Mouse (Mus musculus): Measurements from ENCODE around the gene Slc6a13. TPM values are rescaled to one million over a fixed set of nuclear protein-coding genes. Genes with fewer than 3 reads are reported as not detected.
A peak's percentile ranks its signal among the peaks of the same experiment; 100 is the strongest.

The Slc6a13 gene
- polyA plus RNA-seq, 1 experiment = 0.54 TPM

DNA sequence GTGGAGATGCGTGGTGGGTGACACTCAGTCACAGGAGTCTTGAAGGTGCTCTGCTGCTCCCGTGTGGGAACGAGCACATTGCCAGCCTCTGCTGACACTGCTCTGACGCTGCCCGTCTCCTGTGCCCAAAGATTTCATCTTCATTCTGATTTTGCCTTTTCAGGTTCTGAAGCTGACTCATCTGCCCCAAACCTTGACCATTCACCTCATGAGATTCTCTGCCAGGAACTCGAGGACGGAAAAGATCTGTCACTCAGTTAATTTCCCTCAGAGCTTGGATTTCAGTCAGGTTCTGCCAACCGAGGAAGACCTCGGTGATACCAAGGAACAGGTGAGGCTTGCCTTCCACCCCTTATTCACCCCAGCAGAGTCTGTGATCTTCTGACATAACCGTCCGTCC, 37.5 kb upstream of the Slc6a13 start:
- no peak overlapping the region for H3K27ac ChIP-seq (ENCODE audit: insufficient read depth, low read length)
- H3K4me1 ChIP-seq (ENCODE audit: control insufficient read depth, insufficient read depth, low read length) = no peaks in the 10 kb centered on the region
- TF ChIP-seq EP300 (IDR thresholded peaks at IDR 0.05; ENCODE audit: insufficient read depth, low read depth, low read length) = no peak
- no peak for TF ChIP-seq CTCF (IDR thresholded peaks at IDR 0.05; ENCODE audit: low read depth, low read length)
- TF ChIP-seq POLR2A (IDR thresholded peaks at IDR 0.05; ENCODE audit: insufficient read depth, low read length) = no peak
- H3K4me3 ChIP-seq (ENCODE audit: low read depth, low read length) = no peak overlapping the region
- H3K9ac ChIP-seq (ENCODE audit: low read depth, poor library complexity, severe bottlenecking) = no peak overlapping the region
- 0 out of 2 replicates have a peak, but pooled peaks cover 3% of the 10 kb centered on the region for H3K9me3 ChIP-seq (replicated peaks; ENCODE audit: control insufficient read depth, insufficient read depth, low read length, poor library complexity, severe bottlenecking)
- no peaks in the 10 kb centered on the region for H3K27me3 ChIP-seq (ENCODE audit: control insufficient read depth, insufficient read depth, low read length, poor library complexity, severe bottlenecking)
- no peaks in the 10 kb centered on the region for H3K36me3 ChIP-seq (ENCODE audit: control insufficient read depth, insufficient read depth, low read length, poor library complexity, severe bottlenecking)

GRCm38 (mm10) chr6:121270156-121270555, 29.9 kb upstream of the Slc6a13 start:
- no peaks in the 10 kb centered on the region for H3K27me3 ChIP-seq (ENCODE audit: control insufficient read depth, insufficient read depth, low read length, poor library complexity, severe bottlenecking)
- no peaks in the 10 kb centered on the region for H3K36me3 ChIP-seq (ENCODE audit: control insufficient read depth, insufficient read depth, low read length, poor library complexity, severe bottlenecking)
- no peaks in the 10 kb centered on the region for H3K4me1 ChIP-seq (ENCODE audit: control insufficient read depth, insufficient read depth, low read length)
- H3K27ac ChIP-seq (ENCODE audit: insufficient read depth, low read length) = no peak overlapping the region
- TF ChIP-seq CTCF (IDR thresholded peaks at IDR 0.05; ENCODE audit: low read depth, low read length) (no peak), EP300 (IDR thresholded peaks at IDR 0.05; ENCODE audit: insufficient read depth, low read depth, low read length) (no peak), POLR2A (IDR thresholded peaks at IDR 0.05; ENCODE audit: insufficient read depth, low read length) (no peak)
- no peaks in the 10 kb centered on the region for H3K9me3 ChIP-seq (replicated peaks; ENCODE audit: control insufficient read depth, insufficient read depth, low read length, poor library complexity, severe bottlenecking)
- H3K4me3 ChIP-seq (ENCODE audit: low read depth, low read length) = no peak overlapping the region
- no peak overlapping the region for H3K9ac ChIP-seq (ENCODE audit: low read depth, poor library complexity, severe bottlenecking)

- Histone ChIP-seq H3K4me3 (ENCODE audit: low read depth, low read length) (no peak overlapping the region), H3K27me3 (ENCODE audit: control insufficient read depth, insufficient read depth, low read length, poor library complexity, severe bottlenecking) (no peaks in the 10 kb centered on the region), H3K27ac (ENCODE audit: insufficient read depth, low read length) (no peak overlapping the region), H3K36me3 (ENCODE audit: control insufficient read depth, insufficient read depth, low read length, poor library complexity, severe bottlenecking) (no peaks in the 10 kb centered on the region), H3K4me1 (ENCODE audit: control insufficient read depth, insufficient read depth, low read length) (no peaks in the 10 kb centered on the region), H3K9ac (ENCODE audit: low read depth, poor library complexity, severe bottlenecking) (no peak overlapping the region), H3K9me3 (replicated peaks; ENCODE audit: control insufficient read depth, insufficient read depth, low read length, poor library complexity, severe bottlenecking) (no peaks in the 10 kb centered on the region)
- TF ChIP-seq POLR2A (IDR thresholded peaks at IDR 0.05; ENCODE audit: insufficient read depth, low read length) (no peak), EP300 (IDR thresholded peaks at IDR 0.05; ENCODE audit: insufficient read depth, low read depth, low read length) (no peak), CTCF (IDR thresholded peaks at IDR 0.05; ENCODE audit: low read depth, low read length) (no peak)
Observed at GRCm38 (mm10) chr6:121271707-121272074, 28.3 kb upstream of the Slc6a13 start.

DNA sequence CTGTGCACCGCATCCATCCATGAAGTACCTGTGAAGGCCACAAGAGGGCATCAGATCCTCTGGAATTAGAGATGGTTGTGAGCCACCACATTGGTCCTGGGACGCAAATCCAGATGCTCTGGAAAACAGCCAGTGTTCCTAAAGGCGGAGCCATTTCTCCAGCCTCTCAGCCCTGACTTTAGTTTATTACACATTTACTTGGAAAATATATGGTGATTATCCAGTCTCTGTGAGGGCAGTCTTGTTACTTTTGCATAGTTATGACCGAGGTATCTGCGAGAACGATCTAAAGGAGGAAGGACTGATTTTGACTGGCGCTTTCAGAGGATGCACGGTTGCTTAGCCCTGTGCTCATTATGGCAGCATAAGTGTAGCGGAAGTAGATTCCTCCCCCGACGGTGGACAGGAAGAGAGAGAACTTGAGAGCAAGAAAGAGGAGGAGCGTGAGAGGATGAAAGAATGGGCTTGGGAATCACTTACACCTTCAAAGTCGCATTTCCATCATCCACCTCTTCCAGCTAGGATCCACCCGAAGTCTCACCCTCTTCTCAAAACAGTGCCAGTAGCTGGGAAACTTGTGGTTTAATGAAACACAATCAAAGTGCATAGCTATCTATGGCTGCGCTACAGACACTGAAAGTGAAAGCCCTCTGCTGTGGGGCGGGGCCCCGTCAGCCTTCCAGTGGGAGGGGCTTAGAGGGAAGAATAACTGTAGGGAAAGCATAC, 27.8 kb upstream of the Slc6a13 start:
- Histone ChIP-seq H3K4me1 (ENCODE audit: control insufficient read depth, insufficient read depth, low read length) (no peaks in the 10 kb centered on the region), H3K4me3 (ENCODE audit: low read depth, low read length) (peak overlapping the region; percentile 45), H3K36me3 (ENCODE audit: control insufficient read depth, insufficient read depth, low read length, poor library complexity, severe bottlenecking) (no peaks in the 10 kb centered on the region), H3K9me3 (replicated peaks; ENCODE audit: control insufficient read depth, insufficient read depth, low read length, poor library complexity, severe bottlenecking) (no peaks in the 10 kb centered on the region), H3K27me3 (ENCODE audit: control insufficient read depth, insufficient read depth, low read length, poor library complexity, severe bottlenecking) (no peaks in the 10 kb centered on the region), H3K27ac (ENCODE audit: insufficient read depth, low read length) (no peak overlapping the region), H3K9ac (ENCODE audit: low read depth, poor library complexity, severe bottlenecking) (no peak overlapping the region)
- peak; percentile 54 for TF ChIP-seq CTCF (IDR thresholded peaks at IDR 0.05; ENCODE audit: low read depth, low read length)
- TF ChIP-seq EP300 (IDR thresholded peaks at IDR 0.05; ENCODE audit: insufficient read depth, low read depth, low read length) = no peak
- TF ChIP-seq POLR2A (IDR thresholded peaks at IDR 0.05; ENCODE audit: insufficient read depth, low read length) = no peak

DNA sequence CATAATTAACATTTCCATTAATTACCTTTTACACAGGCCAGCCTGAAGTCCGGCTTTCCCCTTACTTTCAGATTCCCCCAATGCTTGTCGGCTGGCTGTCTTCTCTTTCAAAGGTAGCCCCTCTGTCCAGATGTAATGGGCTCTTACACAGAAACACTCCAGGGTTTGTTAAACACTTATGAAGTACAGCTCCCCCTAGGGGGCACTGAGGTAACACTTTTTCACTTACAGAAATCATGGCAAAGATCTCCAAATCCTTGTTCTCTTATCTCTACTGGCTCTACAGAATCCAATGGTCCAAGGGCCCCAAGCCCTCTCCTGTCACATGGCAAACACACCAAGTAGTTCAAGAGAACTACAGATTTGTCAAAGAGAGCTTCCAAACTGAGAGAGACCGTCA, 25.7 kb upstream of the Slc6a13 start:
- H3K27me3 ChIP-seq (ENCODE audit: control insufficient read depth, insufficient read depth, low read length, poor library complexity, severe bottlenecking) = no peaks in the 10 kb centered on the region
- H3K9ac ChIP-seq (ENCODE audit: low read depth, poor library complexity, severe bottlenecking) = no peak overlapping the region
- no peaks in the 10 kb centered on the region for H3K4me1 ChIP-seq (ENCODE audit: control insufficient read depth, insufficient read depth, low read length)
- H3K9me3 ChIP-seq (replicated peaks; ENCODE audit: control insufficient read depth, insufficient read depth, low read length, poor library complexity, severe bottlenecking) = no peaks in the 10 kb centered on the region
- no peak overlapping the region for H3K4me3 ChIP-seq (ENCODE audit: low read depth, low read length)
- no peak for TF ChIP-seq EP300 (IDR thresholded peaks at IDR 0.05; ENCODE audit: insufficient read depth, low read depth, low read length)
- TF ChIP-seq CTCF (IDR thresholded peaks at IDR 0.05; ENCODE audit: low read depth, low read length) = no peak
- no peak for TF ChIP-seq POLR2A (IDR thresholded peaks at IDR 0.05; ENCODE audit: insufficient read depth, low read length)
- H3K36me3 ChIP-seq (ENCODE audit: control insufficient read depth, insufficient read depth, low read length, poor library complexity, severe bottlenecking) = no peaks in the 10 kb centered on the region
- H3K27ac ChIP-seq (ENCODE audit: insufficient read depth, low read length) = no peak overlapping the region

DNA sequence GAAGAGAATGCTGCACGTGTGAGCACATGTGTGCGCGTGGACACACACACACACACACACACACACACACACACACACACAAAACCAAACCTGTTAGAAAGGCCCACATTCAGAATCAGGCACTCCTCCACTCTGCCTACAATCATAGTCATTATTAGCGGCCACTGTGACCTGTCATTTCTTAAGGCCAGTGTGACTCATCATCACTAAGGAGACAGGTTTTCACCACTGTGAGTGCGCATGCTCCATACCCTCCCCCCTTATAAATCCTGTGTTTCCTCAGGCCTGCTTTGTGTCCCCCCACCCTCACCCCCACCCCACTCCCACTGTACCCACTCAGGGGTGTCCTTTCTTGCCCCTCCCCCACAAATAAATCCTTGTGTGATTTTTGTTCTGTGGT, 15.9 kb upstream of the Slc6a13 start:
- H3K27ac ChIP-seq (ENCODE audit: insufficient read depth, low read length) = no peak overlapping the region
- H3K9me3 ChIP-seq (replicated peaks; ENCODE audit: control insufficient read depth, insufficient read depth, low read length, poor library complexity, severe bottlenecking) = no peaks in the 10 kb centered on the region
- no peak overlapping the region for H3K9ac ChIP-seq (ENCODE audit: low read depth, poor library complexity, severe bottlenecking)
- no peak overlapping the region for H3K4me3 ChIP-seq (ENCODE audit: low read depth, low read length)
- TF ChIP-seq CTCF (IDR thresholded peaks at IDR 0.05; ENCODE audit: low read depth, low read length) = no peak
- no peak for TF ChIP-seq EP300 (IDR thresholded peaks at IDR 0.05; ENCODE audit: insufficient read depth, low read depth, low read length)
- no peak for TF ChIP-seq POLR2A (IDR thresholded peaks at IDR 0.05; ENCODE audit: insufficient read depth, low read length)
- H3K4me1 ChIP-seq (ENCODE audit: control insufficient read depth, insufficient read depth, low read length) = no peaks in the 10 kb centered on the region
- H3K36me3 ChIP-seq (ENCODE audit: control insufficient read depth, insufficient read depth, low read length, poor library complexity, severe bottlenecking) = no peaks in the 10 kb centered on the region
- no peaks in the 10 kb centered on the region for H3K27me3 ChIP-seq (ENCODE audit: control insufficient read depth, insufficient read depth, low read length, poor library complexity, severe bottlenecking)

All from ES-Bruce4 (cell line).